Mouse (Mus musculus) embryonic fibroblast, embryonic 13.5 days (primary cell): ENCODE measurements around the gene Tent5d. TPM values are rescaled to one million over a fixed set of nuclear protein-coding genes. Genes with fewer than 3 reads are reported as not detected.

ENCODE experiments used
- H3K27ac ChIP-seq: 2 replicates; pipeline ENCODE4 v1.5.1; 2012; ENCODE audit warnings: low read length, control low read depth, inconsistent platforms; ENCODE audit not compliant: insufficient read depth
- H3K4me1 ChIP-seq: 2 replicates; pipeline ENCODE4 v1.6.1; 2011; ENCODE audit warnings: low read length; ENCODE audit not compliant: control insufficient read depth, insufficient read depth
- H3K4me3 ChIP-seq: 2 replicates; pipeline ENCODE4 v1.5.1; 2011; ENCODE audit warnings: mild to moderate bottlenecking, control low read depth, low read length; ENCODE audit not compliant: insufficient read depth
- CTCF ChIP-seq: IDR thresholded peaks from 2 replicates; pipeline ENCODE4 v1.5.1; 2011; ENCODE audit warnings: mild to moderate bottlenecking, control low read depth, low read length, moderate library complexity, borderline replicate concordance; ENCODE audit not compliant: insufficient read depth
- POLR2A ChIP-seq: IDR thresholded peaks from 2 replicates; pipeline ENCODE4 v1.6.1; 2011; ENCODE audit warnings: low read depth, mild to moderate bottlenecking, control low read depth, low read length, moderate library complexity
- polyA plus RNA-seq: library from polyadenylated mRNA; stranded (reverse); fragments of >200 nt; gene quantifications from 2 replicates; pipeline ENCODE4 v1.2.4, GENCODE M21; 2011; ENCODE audit warnings: low read depth; ENCODE audit not compliant: missing spikeins, insufficient read length

Gene Tent5d
- polyA plus RNA-seq, 1 experiment = not detected

GRCm38 (mm10) chrX:107858165-107858564, 65.8 kb downstream of the Tent5d start:
- Histone ChIP-seq H3K4me3 (no peak overlapping the region), H3K4me1 (no peaks in the 10 kb centered on the region), H3K27ac (no peak overlapping the region)
- TF ChIP-seq POLR2A (no peak), CTCF (no peak)

Other genes with a start within 250 kb of the Tent5d start
- gene Tbx22, start 124.6 kb upstream of the Tent5d start, polyA plus RNA-seq = not detected in 2 replicates
- gene 2610002M06Rik, start 23.7 kb downstream of the Tent5d start, polyA plus RNA-seq = 14.7 and 17.6 TPM in 2 replicates
- gene Gm732, start 155.9 kb downstream of the Tent5d start, polyA plus RNA-seq = not detected in 2 replicates